Mouse (Mus musculus): ENCODE data around the gene Sox15.

- TF ChIP-seq EP300 (IDR thresholded peaks at IDR 0.05; ENCODE audit: low read depth) = 0 out of 2 replicates have a peak, but pooled peaks have one; percentile 11
- TF ChIP-seq CTCF (IDR thresholded peaks at IDR 0.05; ENCODE audit: low read depth) = no peak
Observed at GRCm38 (mm10) chr11:69682209-69682839, 27.2 kb downstream of the Sox15 start.
